Mouse (Mus musculus) embryonic fibroblast, embryonic 13.5 days (primary cell): ENCODE results near the gene Hivep2.

Experiments used
- CTCF ChIP-seq: IDR thresholded peaks from 2 replicates; pipeline ENCODE4 v1.5.1; 2011; ENCODE audit warnings: mild to moderate bottlenecking, control low read depth, low read length, moderate library complexity, borderline replicate concordance; ENCODE audit not compliant: insufficient read depth
- POLR2A ChIP-seq: IDR thresholded peaks from 2 replicates; pipeline ENCODE4 v1.6.1; 2011; ENCODE audit warnings: low read depth, mild to moderate bottlenecking, control low read depth, low read length, moderate library complexity

- no peak for TF ChIP-seq POLR2A
- TF ChIP-seq CTCF, result no peak
Observed at GRCm38 (mm10) chr10:14044046-14044782, 78.3 kb downstream of the Hivep2 start.
